Mouse (Mus musculus) bone marrow macrophage, adult 2 months (primary cell): ENCODE results near the gene Sprr2a3.
"Not testable (repeated sequence)": the region's sequence is repeated elsewhere in the genome, so short reads cannot be mapped to it uniquely, and the experiment has no call there.

Source experiments
- CTCF ChIP-seq: IDR thresholded peaks from 2 replicates; pipeline ENCODE4 v1.5.1; 2012; ENCODE audit warnings: low read depth, mild to moderate bottlenecking, low read length, moderate library complexity
- POLR2A ChIP-seq: IDR thresholded peaks from 2 replicates; pipeline ENCODE4 v1.6.1; 2012; ENCODE audit warnings: mild to moderate bottlenecking, low read depth, low read length, borderline replicate concordance

- TF ChIP-seq CTCF, POLR2A: not testable (repeated sequence)
Observed at GRCm38 (mm10) chr3:92271414-92271985, 13.7 kb upstream of the Sprr2a3 start.
